Mouse (Mus musculus) neural tube, embryonic 14.5 days (tissue): Measurements from ENCODE around the gene Olfr1358. TPM values are rescaled to one million over a fixed set of nuclear protein-coding genes. Genes with fewer than 3 reads are reported as not detected.

Source experiments
- ATAC-seq: fragments of 200-750 bp; cut with Nextera tagmentation; 2 replicates; pipeline ENCODE4 v1.8.0; 2017; ENCODE audit warnings: low read depth, mild to moderate bottlenecking, moderate TSS enrichment, moderate library complexity
- H3K27ac ChIP-seq: fragments of 300-500 bp; sonication (generic); 2 replicates; pipeline ENCODE4 v1.5.1; 2014; ENCODE audit warnings: low read depth, mild to moderate bottlenecking, control low read depth, low read length, moderate library complexity, mixed read lengths
- H3K27me3 ChIP-seq: fragments of 300-500 bp; sonication (generic); 2 replicates; pipeline ENCODE4 v1.6.1; 2014; ENCODE audit warnings: low read length; ENCODE audit not compliant: control insufficient read depth, insufficient read depth
- H3K36me3 ChIP-seq: fragments of 300-500 bp; sonication (generic); 2 replicates; pipeline ENCODE4 v1.6.1; 2014; ENCODE audit warnings: low read length, mixed read lengths; ENCODE audit not compliant: control insufficient read depth, insufficient read depth
- H3K4me1 ChIP-seq: fragments of 300-500 bp; sonication (generic); 2 replicates; pipeline ENCODE4 v1.6.1; 2014; ENCODE audit warnings: low read length; ENCODE audit not compliant: control insufficient read depth, insufficient read depth
- H3K4me2 ChIP-seq: fragments of 300-500 bp; sonication (generic); 2 replicates; pipeline ENCODE4 v1.6.1; 2014; ENCODE audit warnings: mild to moderate bottlenecking, low read depth, low read length, control low read depth
- H3K4me3 ChIP-seq: fragments of 300-500 bp; sonication (generic); 2 replicates; pipeline ENCODE4 v1.5.1; 2014; ENCODE audit warnings: low read depth, low read length, control low read depth, mixed read lengths
- H3K9ac ChIP-seq: fragments of 300-500 bp; sonication (generic); replicated peaks from 2 replicates; pipeline ENCODE4 v1.6.1; 2014; ENCODE audit warnings: low read depth, mild to moderate bottlenecking, control low read depth, low read length, mixed read lengths
- H3K9me3 ChIP-seq: fragments of 300-500 bp; sonication (generic); 2 replicates; pipeline ENCODE4 v1.6.1; 2016; ENCODE audit warnings: low read length; ENCODE audit not compliant: control insufficient read depth
- WGBS: fragments of 180-500 bp; shearing (Covaris S2); extraction: QIAGEN DNeasy Blood & Tissue Kit; methylation state at CpG from one replicate; pipeline ENCODE4 v1.1.7; 2014; 5-methylcytosine and 5-hydroxymethylcytosine counted together
- microRNA-seq: library from miRNA; unstranded; fragments of <30 nt; microRNA quantifications from one replicate; pipeline ENCODE4, GENCODE M21; 2016
- polyA plus RNA-seq: library from polyadenylated mRNA; unstranded; fragments of >200 nt; fragmentation: Nextera tagmentation; extraction: Ambion mirVana; gene quantifications from 2 replicates; pipeline ENCODE4 v1.2.1, GENCODE M21; 2014

Olfr1358 gene
- polyA plus RNA-seq, 1 experiment from 2014 or later: not detected

- Histone ChIP-seq H3K4me3 (no peak overlapping the region), H3K36me3 (no peaks in the 10 kb centered on the region), H3K4me2 (no peak overlapping the region), H3K27ac (no peak overlapping the region), H3K4me1 (no peaks in the 10 kb centered on the region), H3K9ac (no peak overlapping the region), H3K9me3 (no peaks in the 10 kb centered on the region), H3K27me3 (no peaks in the 10 kb centered on the region)
- 71% methylated on average over 4 of the region's 4 CpGs for WGBS
- ATAC-seq: no peak
Observed at GRCm38 (mm10) chr10:78525511-78525910, 8.3 kb downstream of the Olfr1358 start.

- ATAC-seq: no peak
- no peak overlapping the region for H3K4me3 ChIP-seq
- no peaks in the 10 kb centered on the region for H3K36me3 ChIP-seq
- H3K4me1 ChIP-seq: no peaks in the 10 kb centered on the region
- WGBS: 76% methylated on average over 2 of the region's 2 CpGs
- no peak overlapping the region for H3K4me2 ChIP-seq
- no peak overlapping the region for H3K9ac ChIP-seq
- H3K27me3 ChIP-seq: no peaks in the 10 kb centered on the region
- no peaks in the 10 kb centered on the region for H3K9me3 ChIP-seq
- H3K27ac ChIP-seq: no peak overlapping the region
Observed at GRCm38 (mm10) chr10:78540943-78541342, 23.7 kb downstream of the Olfr1358 start.

- Histone ChIP-seq H3K4me3 (no peak overlapping the region), H3K27ac (no peak overlapping the region), H3K36me3 (no peaks in the 10 kb centered on the region), H3K4me1 (no peaks in the 10 kb centered on the region), H3K4me2 (no peak overlapping the region), H3K9me3 (no peaks in the 10 kb centered on the region), H3K9ac (no peak overlapping the region), H3K27me3 (no peaks in the 10 kb centered on the region)
- no peak for ATAC-seq
- WGBS: 93% methylated on average over 1 of the region's 1 CpGs
Observed at GRCm38 (mm10) chr10:78565070-78565469, 47.8 kb downstream of the Olfr1358 start.

- 89% methylated on average over 3 of the region's 3 CpGs for WGBS
- Histone ChIP-seq H3K9me3 (no peaks in the 10 kb centered on the region), H3K4me3 (no peak overlapping the region), H3K27ac (no peak overlapping the region), H3K4me2 (no peak overlapping the region), H3K36me3 (no peaks in the 10 kb centered on the region), H3K27me3 (no peaks in the 10 kb centered on the region), H3K9ac (no peak overlapping the region), H3K4me1 (no peaks in the 10 kb centered on the region)
- no peak for ATAC-seq
Observed at GRCm38 (mm10) chr10:78569191-78569590, 52.0 kb downstream of the Olfr1358 start.

GRCm38 (mm10) chr10:78569686-78570085 is 52.5 kb downstream of the Olfr1358 start:
- H3K9me3 ChIP-seq: no peaks in the 10 kb centered on the region
- H3K27me3 ChIP-seq: no peaks in the 10 kb centered on the region
- no peak for ATAC-seq
- no peak overlapping the region for H3K27ac ChIP-seq
- WGBS: 61% methylated on average over 3 of the region's 3 CpGs
- H3K9ac ChIP-seq: no peak overlapping the region
- H3K4me2 ChIP-seq: no peak overlapping the region
- no peaks in the 10 kb centered on the region for H3K36me3 ChIP-seq
- no peaks in the 10 kb centered on the region for H3K4me1 ChIP-seq
- H3K4me3 ChIP-seq: no peak overlapping the region

Small RNA genes lying within 50 kb of the gene (microRNA-seq; reads per million reads assigned to microRNA genes)
- gene Gm27541: not detected

Other genes starting within 250 kb of the Olfr1358 start
- gene Agpat3, start 164.9 kb upstream of the Olfr1358 start, polyA plus RNA-seq: 64.4 and 89.5 TPM in 2 replicates
- 312 and 336 TPM in 2 replicates for gene Rrp1, start 104.4 kb upstream of the Olfr1358 start, polyA plus RNA-seq
- 96.7 and 110 TPM in 2 replicates for gene Cstb, start 91.8 kb upstream of the Olfr1358 start, polyA plus RNA-seq
- gene Pdxk, start 52.5 kb upstream of the Olfr1358 start, polyA plus RNA-seq: 22.8 and 36.1 TPM in 2 replicates
- gene Ilvbl, start 56.9 kb downstream of the Olfr1358 start, polyA plus RNA-seq: 42.7 and 46.3 TPM in 2 replicates
- gene Syde1, start 74.5 kb downstream of the Olfr1358 start, polyA plus RNA-seq: 2.3 and 4.3 TPM in 2 replicates
- gene Olfr1357, start 100.6 kb downstream of the Olfr1358 start, polyA plus RNA-seq: not detected in 2 replicates
- not detected in 2 replicates for gene Casp14, start 200.9 kb downstream of the Olfr1358 start, polyA plus RNA-seq
- gene Ccdc105, start 235.6 kb downstream of the Olfr1358 start, polyA plus RNA-seq: 0.20 and 0.40 TPM in 2 replicates